Comparison of ENCODE assay signal across 8 mouse cellular contexts in the genomic region with DNA sequence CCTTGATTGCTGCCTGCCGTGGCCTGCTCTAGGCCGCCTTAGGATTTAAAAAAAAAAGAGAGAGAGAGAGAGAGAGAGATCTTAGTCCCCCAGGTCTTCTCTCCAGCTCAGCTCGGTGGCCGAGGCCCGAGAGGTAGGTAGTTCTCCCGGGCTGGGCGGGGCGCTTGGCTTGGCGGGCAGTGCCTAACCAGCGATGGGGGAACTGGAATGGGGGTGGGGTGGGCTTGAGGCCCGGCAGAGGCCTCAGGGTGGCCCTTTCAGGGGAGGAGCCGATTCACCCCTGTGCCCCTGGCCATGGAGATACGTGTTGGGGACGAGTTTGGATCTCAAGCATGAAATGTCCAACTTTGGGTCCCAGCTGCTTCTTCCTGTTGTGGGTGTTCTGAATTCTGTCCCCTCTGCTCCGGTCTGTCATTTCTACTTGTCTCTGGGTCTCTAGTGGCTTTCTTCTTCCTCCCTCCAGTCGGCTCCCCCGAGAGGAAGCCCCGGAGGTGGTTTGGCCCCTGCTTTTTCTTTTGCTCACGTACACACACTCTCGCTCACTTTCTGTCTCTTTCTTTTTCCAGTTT. TPM values are rescaled to one million over a fixed set of nuclear protein-coding genes. Genes with fewer than 3 reads are reported as not detected.
DNase-seq lines count a peak whose midpoint lies in the region; ATAC-seq and TF ChIP-seq lines count a peak whose summit lies in the region.

No protein-coding gene starts in this region.

- peak overlapping the region; percentile 91 for H3K9ac ChIP-seq in liver, postnatal 0 days (replicated peaks)
- H3K9ac ChIP-seq in neural tube, embryonic 12.5 days = peak overlapping the region; percentile 83

- DNase-seq in cerebellum, adult 9-11 months = peak; percentile 73
- no peak for DNase-seq in cerebellum, adult 11-12 months
- DNase-seq in brain, embryonic 14.5 days (ENCODE audit: low read depth) = peak; percentile 71
- peak; percentile 67 for DNase-seq in gastrocnemius, adult 18-20 months (ENCODE audit: low spot score)
- peak; percentile 78 for DNase-seq in induced T-regulatory cell, adult 2 months (ENCODE audit: low read depth)
- peak; percentile 86 for DNase-seq in liver, postnatal 0 days
- peak; percentile 79 for DNase-seq in thymus, postnatal 4 days

- H3K36me3 ChIP-seq in liver, postnatal 0 days (replicated peaks; ENCODE audit: insufficient read depth, low read length) = peaks cover 9% of the 10 kb centered on the region
- peaks cover 6% of the 10 kb centered on the region for H3K36me3 ChIP-seq in neural tube, embryonic 12.5 days

- no peak for TF ChIP-seq EP300 in liver, postnatal 0 days (IDR thresholded peaks at IDR 0.05; ENCODE audit: low read depth)

- no peak for TF ChIP-seq POLR2A in brain, embryonic 14.5 days (IDR thresholded peaks at IDR 0.05; ENCODE audit: borderline replicate concordance, extremely low read depth, insufficient read depth, insufficient read length, poor library complexity, severe bottlenecking)

- peaks cover 38% of the 10 kb centered on the region for H3K4me1 ChIP-seq in liver, postnatal 0 days (ENCODE audit: insufficient read depth)
- H3K4me1 ChIP-seq in neural tube, embryonic 12.5 days = peaks cover 35% of the 10 kb centered on the region

- peak overlapping the region; percentile 75 for H3K4me3 ChIP-seq in liver, postnatal 0 days (ENCODE audit: low read depth, low read length)
- H3K4me3 ChIP-seq in neural tube, embryonic 12.5 days = peak overlapping the region; percentile 66

- peak overlapping the region; percentile 99 for H3K27ac ChIP-seq in liver, postnatal 0 days (ENCODE audit: low read depth)
- H3K27ac ChIP-seq in neural tube, embryonic 12.5 days = peak overlapping the region; percentile 74

- 2% methylated on average over 20 of the region's 20 CpGs for WGBS in liver, postnatal 0 days (ENCODE audit: insufficient replicate concordance)
- WGBS in neural tube, embryonic 12.5 days = 1% methylated on average over 20 of the region's 20 CpGs

- H3K27me3 ChIP-seq in liver, postnatal 0 days (ENCODE audit: insufficient read depth, low read length) = no peaks in the 10 kb centered on the region
- H3K27me3 ChIP-seq in neural tube, embryonic 12.5 days (replicated peaks) = no peaks in the 10 kb centered on the region

- H3K4me2 ChIP-seq in liver, postnatal 0 days (ENCODE audit: low read depth, low read length) = peak overlapping the region; percentile 83
- H3K4me2 ChIP-seq in neural tube, embryonic 12.5 days (replicated peaks) = peak overlapping the region; percentile 99

- no peak for TF ChIP-seq CTCF in brain, embryonic 14.5 days (IDR thresholded peaks at IDR 0.05; ENCODE audit: borderline replicate concordance, extremely low read depth, insufficient read depth, insufficient read length)
- TF ChIP-seq CTCF in liver, postnatal 0 days (IDR thresholded peaks at IDR 0.05; ENCODE audit: low read depth) = no peak

- peak; percentile 62 for ATAC-seq in liver, postnatal 0 days
- peak; percentile 28; the same call in 1 of the 2 replicates for ATAC-seq in neural tube, embryonic 12.5 days (ENCODE audit: low FRiP score, low read depth)

- H3K9me3 ChIP-seq in liver, postnatal 0 days (ENCODE audit: low read length) = no peaks in the 10 kb centered on the region
- H3K9me3 ChIP-seq in neural tube, embryonic 12.5 days = no peaks in the 10 kb centered on the region

RNA-seq across cellular contexts. Expression of a gene that starts 0.8 kb away (rescaled TPM):
- polyA plus RNA-seq in brain, embryonic 14.5 days (2012; rRNA removed) = 51.8 and 53.7 TPM in 2 replicates
- total RNA-seq in gastrocnemius, adult 18-20 months (2021) = 10 to 100 TPM; 53.0 to 68.0 TPM
- 65.3 and 65.9 TPM in 2 replicates for polyA plus RNA-seq in liver, postnatal 0 days (2015; fragmentation: Nextera tagmentation; extraction: Ambion mirVana)
- polyA plus RNA-seq in neural tube, embryonic 12.5 days (2016; fragmentation: Nextera tagmentation; extraction: Ambion mirVana) = 68.4 and 68.7 TPM in 2 replicates

RNA-seq across cellular contexts. Expression of a gene that starts 5.0 kb away (rescaled TPM):
- polyA plus RNA-seq in brain, embryonic 14.5 days (2012; rRNA removed) = 208 and 219 TPM in 2 replicates
- under 1 TPM; 0.21 to 0.28 TPM for total RNA-seq in gastrocnemius, adult 18-20 months (2021)
- 0.11 and 0.18 TPM in 2 replicates for polyA plus RNA-seq in liver, postnatal 0 days (2015; fragmentation: Nextera tagmentation; extraction: Ambion mirVana)
- polyA plus RNA-seq in neural tube, embryonic 12.5 days (2016; fragmentation: Nextera tagmentation; extraction: Ambion mirVana) = 16.4 and 21.8 TPM in 2 replicates

RNA-seq across cellular contexts. Expression of a gene that starts 32.3 kb away (rescaled TPM):
- 47.7 and 81.6 TPM in 2 replicates for polyA plus RNA-seq in brain, embryonic 14.5 days (2012; rRNA removed)
- 1 to 10 TPM; 6.2 to 7.7 TPM for total RNA-seq in gastrocnemius, adult 18-20 months (2021)
- 13.4 and 18.1 TPM in 2 replicates for polyA plus RNA-seq in liver, postnatal 0 days (2015; fragmentation: Nextera tagmentation; extraction: Ambion mirVana)
- polyA plus RNA-seq in neural tube, embryonic 12.5 days (2016; fragmentation: Nextera tagmentation; extraction: Ambion mirVana) = 61.5 TPM in 2 replicates

RNA-seq across cellular contexts. Expression of a gene that starts 41.1 kb away (rescaled TPM):
- polyA plus RNA-seq in brain, embryonic 14.5 days (2012; rRNA removed) = 35.7 and 38.5 TPM in 2 replicates
- 10 to 100 TPM; 24.1 to 26.1 TPM for total RNA-seq in gastrocnemius, adult 18-20 months (2021)
- polyA plus RNA-seq in liver, postnatal 0 days (2015; fragmentation: Nextera tagmentation; extraction: Ambion mirVana) = 4.7 and 5.0 TPM in 2 replicates
- polyA plus RNA-seq in neural tube, embryonic 12.5 days (2016; fragmentation: Nextera tagmentation; extraction: Ambion mirVana) = 11.3 and 15.4 TPM in 2 replicates

RNA-seq across cellular contexts. Expression of a gene that starts 41.2 kb away (rescaled TPM):
- polyA plus RNA-seq in brain, embryonic 14.5 days (2012; rRNA removed) = 8.1 and 8.2 TPM in 2 replicates
- under 1 TPM; 0.14 to 0.26 TPM for total RNA-seq in gastrocnemius, adult 18-20 months (2021)
- polyA plus RNA-seq in liver, postnatal 0 days (2015; fragmentation: Nextera tagmentation; extraction: Ambion mirVana) = 1.5 and 1.9 TPM in 2 replicates
- 12.2 and 16.6 TPM in 2 replicates for polyA plus RNA-seq in neural tube, embryonic 12.5 days (2016; fragmentation: Nextera tagmentation; extraction: Ambion mirVana)

Comparison
In these comparisons a context has a peak if more than half of its experiments do, and no peak if none do; other contexts are left out.
1. RNA of a gene that starts 5.0 kb away (polyA plus RNA-seq): 208 to 219 TPM in brain, embryonic 14.5 days and 16.4 to 21.8 TPM in neural tube, embryonic 12.5 days; 0.11 to 0.18 TPM in liver, postnatal 0 days; every median in the first group is over 10 times any median in the second.